Mouse (Mus musculus) embryo, embryonic 11.5 days (tissue): ENCODE measurements around the gene Olfr1510.
"Not testable (repeated sequence)": the region's sequence is repeated elsewhere in the genome, so short reads cannot be mapped to it uniquely, and the experiment has no call there.

Experiments used
- DNase-seq: peaks from one replicate; pipeline ENCODE4 v3.0.0-alpha.2; 2012; ENCODE audit warnings: low read depth, low spot score

The Olfr1510 gene

DNA sequence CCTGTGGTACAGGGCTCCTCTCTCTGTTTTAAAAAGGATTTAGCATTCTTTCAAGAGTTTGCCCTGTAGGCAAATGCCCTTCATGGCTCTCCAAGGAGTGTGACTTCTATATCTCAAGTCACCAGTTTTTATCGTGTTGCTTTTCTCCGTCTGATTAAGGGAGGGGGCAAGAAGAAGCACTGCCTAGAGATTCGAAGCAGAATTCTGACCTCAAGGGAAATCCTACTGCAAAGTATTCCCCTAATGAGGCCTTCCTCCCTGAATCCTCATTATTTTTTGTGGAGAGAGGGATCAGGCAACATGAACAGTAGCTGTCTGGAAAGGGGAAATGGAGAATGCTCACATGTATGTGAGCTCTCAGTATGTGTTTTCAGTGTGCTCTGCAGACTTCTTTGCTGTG lies at the start of gene Olfr1510:
Gene Olfr1510, minus strand, starts transcription at position 101 of the 400 bp plus-strand sequence.
- no peak for DNase-seq

DNA sequence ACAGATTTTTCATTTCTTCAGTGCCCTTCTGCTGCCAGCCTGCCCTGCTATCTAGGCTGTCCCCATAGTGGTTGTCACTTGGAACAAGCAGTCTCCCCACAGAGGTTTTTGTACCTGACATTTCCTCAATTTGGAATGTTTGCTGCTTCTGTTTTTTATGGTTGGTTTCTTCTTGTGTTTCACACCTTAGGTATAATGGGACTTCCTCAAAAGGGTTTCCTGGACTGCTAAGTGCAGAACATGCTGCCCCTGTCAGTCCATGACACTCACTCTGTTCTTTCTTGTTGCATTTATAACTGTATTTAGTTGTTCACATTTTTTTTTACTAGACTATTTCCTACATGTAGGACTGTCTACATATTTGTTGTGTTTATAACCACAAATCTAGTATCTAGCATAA lies 47.8 kb upstream of the Olfr1510 start:
- DNase-seq = no peak

DNA sequence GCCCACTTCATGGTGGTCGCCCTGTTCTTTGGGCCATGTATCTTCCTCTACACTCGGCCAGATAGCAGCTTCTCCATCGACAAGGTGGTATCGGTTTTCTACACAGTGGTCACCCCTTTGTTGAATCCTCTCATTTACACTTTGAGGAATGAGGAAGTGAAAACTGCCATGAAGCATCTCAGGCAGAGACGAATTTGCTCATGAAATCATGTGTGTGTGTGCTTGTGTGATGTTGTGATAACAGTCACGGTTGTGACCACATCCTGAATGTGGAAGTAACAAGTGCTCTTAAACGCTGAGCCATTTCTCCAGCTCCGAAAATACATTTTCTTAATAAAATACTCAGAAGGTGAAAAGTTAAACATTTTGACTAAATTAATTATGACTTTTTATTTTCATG lies 37.0 kb upstream of the Olfr1510 start:
- no peak for DNase-seq

DNA sequence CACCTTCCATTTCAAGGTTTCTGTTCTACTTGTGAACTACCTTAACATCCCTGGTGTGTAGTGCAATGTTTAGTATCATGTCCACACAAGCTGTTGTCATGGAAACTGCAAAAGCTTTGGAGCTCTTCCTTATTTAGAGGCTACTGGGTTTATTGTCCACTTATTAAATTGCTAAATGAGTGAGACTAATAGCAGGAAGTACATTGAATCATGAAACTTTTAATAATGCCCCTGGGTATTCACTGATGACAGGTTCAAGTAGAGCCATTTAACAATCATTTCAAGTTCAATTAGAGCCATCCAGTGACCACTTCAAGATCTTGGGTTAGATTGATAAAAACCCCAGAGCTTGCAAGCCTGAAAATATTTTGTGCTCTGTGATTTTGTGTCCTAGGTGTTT lies 28.5 kb upstream of the Olfr1510 start, which contains the start of gene Olfr1509:
Gene Olfr1509, plus strand, starts transcription at position 301 of the 400 bp plus-strand sequence.
- no peak for DNase-seq

DNA sequence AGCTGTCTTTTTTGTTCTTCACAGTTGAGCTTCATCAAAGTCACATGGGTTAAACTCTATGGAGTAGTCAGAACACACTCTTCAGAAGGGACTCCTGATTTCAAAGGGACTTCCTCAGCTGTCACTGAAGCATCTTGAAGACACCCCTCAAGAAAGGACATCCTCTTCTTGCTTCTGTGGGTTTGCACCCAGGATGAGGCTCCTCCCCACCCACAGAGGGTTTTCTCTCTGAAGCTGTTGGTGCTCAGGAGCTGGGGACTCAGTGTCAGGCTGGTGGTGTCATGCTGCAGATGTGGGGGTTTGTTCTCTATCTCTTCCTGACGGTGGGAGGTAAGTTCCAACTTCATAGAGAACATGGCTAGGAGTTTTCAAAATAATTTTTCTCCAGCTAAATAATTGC lies 13.5 kb upstream of the Olfr1510 start:
- no peak for DNase-seq

DNA sequence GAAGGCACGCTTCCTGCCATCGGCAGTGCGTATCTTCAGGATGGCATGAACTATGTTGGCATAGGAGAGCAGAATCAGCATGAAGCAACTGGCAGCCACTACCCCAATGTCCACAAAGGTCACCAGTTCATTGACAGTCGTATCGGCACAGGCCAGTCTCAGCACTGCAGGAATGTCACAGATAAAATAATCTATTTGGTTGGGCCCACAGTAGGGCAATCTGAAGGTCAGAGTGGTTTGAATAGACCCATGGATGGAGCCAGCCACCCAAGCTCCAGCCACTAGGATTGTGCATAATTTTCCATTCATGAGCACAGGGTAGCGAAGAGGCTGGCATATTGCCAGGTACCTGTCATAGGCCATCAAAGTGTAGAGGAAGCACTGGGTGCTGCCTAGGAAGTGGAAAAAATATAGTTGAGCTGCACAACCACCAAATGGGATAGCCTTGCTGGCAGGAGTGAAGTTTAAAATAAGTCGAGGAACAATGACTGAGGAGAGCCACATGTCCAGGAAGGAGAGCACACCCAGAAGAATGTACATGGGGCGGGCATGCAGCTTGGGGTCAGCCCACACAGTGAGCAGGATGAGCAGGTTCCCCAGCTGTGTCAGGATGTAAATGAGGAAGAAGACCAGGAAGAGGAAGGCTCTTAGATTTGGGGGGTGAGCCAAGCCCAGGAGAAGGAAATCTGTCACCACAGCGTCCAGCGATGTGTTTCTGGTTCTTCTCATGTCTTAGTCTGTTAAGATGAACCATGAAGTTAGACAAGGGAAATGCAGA lies 3.8 kb downstream of the Olfr1510 start:
- not testable (repeated sequence) for DNase-seq

DNA sequence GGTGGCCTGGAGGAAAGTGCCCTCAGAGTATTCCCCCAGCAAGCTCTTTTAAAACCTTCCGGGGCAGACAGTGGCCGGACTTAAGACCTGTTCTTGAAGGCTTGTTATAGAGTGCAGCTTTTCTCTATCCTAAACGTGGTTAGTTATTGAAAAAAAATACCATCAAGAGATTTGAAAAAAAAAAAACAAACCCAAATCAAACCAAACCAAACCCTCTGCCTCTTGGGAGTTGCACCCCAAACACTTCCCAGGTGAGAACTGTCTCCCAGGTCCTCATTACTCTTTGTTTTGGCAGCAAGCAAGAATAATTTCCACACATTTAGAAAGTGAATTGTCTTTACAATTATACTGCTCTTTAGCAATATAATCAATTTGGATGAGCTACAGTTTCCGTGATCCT lies 16.9 kb downstream of the Olfr1510 start, which contains the start of gene Olfr1511:
Gene Olfr1511, minus strand, starts transcription at position 101 of the 400 bp plus-strand sequence.
- no peak for DNase-seq

DNA sequence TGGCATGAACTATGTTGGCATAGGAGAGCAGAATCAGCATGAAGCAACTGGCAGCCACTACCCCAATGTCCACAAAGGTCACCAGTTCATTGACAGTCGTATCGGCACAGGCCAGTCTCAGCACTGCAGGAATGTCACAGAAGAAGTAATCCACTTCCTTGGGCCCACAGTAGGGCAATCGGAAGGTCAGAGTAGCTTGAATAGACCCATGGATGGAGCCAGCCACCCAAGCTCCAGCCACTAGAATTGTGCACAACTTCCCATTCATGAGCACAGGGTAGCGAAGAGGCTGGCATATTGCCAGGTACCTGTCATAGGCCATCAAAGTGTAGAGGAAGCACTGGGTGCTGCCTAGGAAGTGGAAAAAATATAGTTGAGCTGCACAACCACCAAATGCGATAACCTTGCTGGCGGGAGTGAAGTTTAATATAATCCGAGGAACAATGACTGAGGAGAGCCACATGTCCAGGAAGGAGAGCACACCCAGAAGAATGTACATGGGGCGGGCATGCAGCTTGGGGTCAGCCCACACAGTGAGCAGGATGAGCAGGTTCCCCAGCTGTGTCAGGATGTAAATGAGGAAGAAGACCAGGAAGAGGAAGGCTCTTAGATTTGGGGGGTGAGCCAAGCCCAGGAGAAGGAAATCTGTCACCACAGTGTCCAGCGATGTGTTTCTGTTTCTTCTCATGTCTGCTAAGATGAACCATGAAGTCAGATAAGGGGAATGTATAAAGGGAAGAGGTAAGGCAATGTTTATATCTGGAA lies 23.9 kb downstream of the Olfr1510 start:
- DNase-seq = not testable (repeated sequence)

DNA sequence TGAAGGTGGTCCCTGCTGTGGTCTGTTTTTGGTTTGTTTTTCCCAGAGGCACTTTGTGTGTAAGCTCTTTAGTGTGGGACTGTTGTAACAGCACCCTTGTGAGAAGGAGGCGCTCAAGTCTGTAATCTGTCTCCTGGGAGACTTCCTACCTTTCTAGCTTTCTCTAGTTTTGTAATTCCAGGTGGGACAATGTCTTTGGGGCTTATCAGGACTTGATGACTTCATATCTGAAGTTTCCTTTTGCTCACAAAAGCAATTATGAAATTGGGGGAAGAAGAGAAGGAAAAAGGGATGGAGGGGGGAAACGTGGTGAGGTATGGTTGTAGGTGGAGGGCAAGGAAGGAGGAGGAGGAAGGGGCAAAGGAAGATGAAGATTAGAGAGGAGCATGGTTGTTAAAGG lies 35.1 kb downstream of the Olfr1510 start, which contains the start of gene Olfr1512:
Gene Olfr1512, minus strand, starts transcription at position 101 of the 400 bp plus-strand sequence.
- no peak for DNase-seq

DNA sequence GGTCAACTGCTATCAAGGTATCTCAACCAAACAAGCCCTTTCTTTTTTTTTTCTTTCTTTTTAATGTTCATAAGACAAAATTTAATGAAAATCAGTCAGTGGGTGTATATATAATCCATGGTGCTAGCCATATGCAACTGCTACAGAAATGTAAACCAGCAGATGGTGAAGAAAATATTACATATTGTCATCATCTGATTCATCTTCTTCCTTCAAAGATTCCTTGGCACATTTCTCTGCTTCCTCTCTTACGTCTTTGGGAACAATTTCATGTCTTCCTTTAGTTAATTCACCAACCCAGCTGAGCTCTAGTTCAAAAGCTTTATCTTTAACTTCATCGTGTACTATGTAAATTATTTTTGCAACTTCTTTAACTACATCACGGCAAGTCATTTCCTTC lies 45.4 kb downstream of the Olfr1510 start:
- no peak for DNase-seq
